Mouse (Mus musculus) ES-E14 (cell line): ENCODE data around the gene Zfp334.

ENCODE experiments used
- HCFC1 ChIP-seq: IDR thresholded peaks from 2 replicates; pipeline ENCODE4 v1.6.1; 2012; ENCODE audit warnings: low read length, inconsistent platforms, borderline replicate concordance; ENCODE audit not compliant: insufficient read depth
- MAFK ChIP-seq: IDR thresholded peaks from 2 replicates; pipeline ENCODE4 v1.6.1; 2014; ENCODE audit warnings: mild to moderate bottlenecking, low read depth, low read length, inconsistent platforms; ENCODE audit not compliant: insufficient read depth
- ZC3H11A ChIP-seq: IDR thresholded peaks from 2 replicates; pipeline ENCODE4 v1.6.1; 2012; ENCODE audit warnings: low read depth, mild to moderate bottlenecking, inconsistent platforms, low read length, borderline replicate concordance
- ZNF384 ChIP-seq: IDR thresholded peaks from 2 replicates; pipeline ENCODE4 v1.6.1; 2012; ENCODE audit warnings: low read depth, low read length, inconsistent platforms

GRCm38 (mm10) chr2:165349466-165349865, 38.6 kb downstream of the Zfp334 start:
- TF ChIP-seq MAFK (no peak), ZNF384 (no peak), HCFC1 (no peak), ZC3H11A (no peak)
